Mouse (Mus musculus): ENCODE results near the gene Spesp1. TPM values are rescaled to one million over a fixed set of nuclear protein-coding genes. Genes with fewer than 3 reads are reported as not detected.

Gene Spesp1
- total and polyA plus RNA-seq, 3 experiments: not detected

DNA sequence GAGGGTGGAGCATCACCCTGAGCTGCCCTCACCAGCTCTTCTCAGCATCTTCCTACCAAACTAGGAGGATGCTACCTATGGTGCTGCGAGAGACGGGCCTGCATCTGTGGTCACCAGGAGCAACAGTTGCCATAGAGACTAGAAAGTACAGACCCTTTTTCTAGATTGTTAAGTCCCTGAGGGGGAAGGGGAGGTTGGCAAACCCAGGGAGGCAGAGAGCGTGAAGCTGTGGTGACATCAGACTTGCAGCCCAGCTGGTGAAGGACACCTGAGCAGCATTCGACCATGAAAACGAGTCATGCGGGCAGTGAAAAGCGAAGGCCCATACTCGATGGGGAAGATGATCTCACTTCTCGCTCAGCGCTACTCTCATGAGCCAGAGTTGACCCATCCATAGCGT is 24.0 kb downstream of the Spesp1 start:
- in situ Hi-C loops (cut with MboI; ENCODE audit: low pct_ligation_motif_present, low pct_unique_long_range_greater_than_20kb, low sequenced_read_pairs): no loop called here
- dilution Hi-C loops (cut with MboI; ENCODE audit: extremely low pct_ligation_motif_present, extremely low pct_unique_long_range_greater_than_20kb, low sequenced_read_pairs): no loop called here
- no peak overlapping the region for H3K9ac ChIP-seq (ENCODE audit: insufficient read depth, low read depth)
- DNase-seq (ENCODE audit: extremely low read depth): peak; percentile 73
- H3K27me3 ChIP-seq (replicated peaks): no peaks in the 10 kb centered on the region
- no peak overlapping the region for H3K27ac ChIP-seq (ENCODE audit: insufficient read depth, low read depth)
- H3K79me2 ChIP-seq (replicated peaks; ENCODE audit: control insufficient read depth, extremely low read depth, insufficient read depth, poor library complexity, severe bottlenecking): no peaks in the 10 kb centered on the region
- H3K9me3 ChIP-seq (replicated peaks; ENCODE audit: low read length): peaks cover 9% of the 10 kb centered on the region
- no peaks in the 10 kb centered on the region for H3K36me3 ChIP-seq (replicated peaks in 1 of 2; ENCODE audit: control insufficient read depth in 1 of 2, insufficient read depth in 1 of 2, low read length in 1 of 2)
- H3K4me3 ChIP-seq (replicated peaks in 1 of 3; ENCODE audit: low read depth in 2 of 3, low read length in 2 of 3, poor library complexity in 1 of 3): no peak overlapping the region
- H3K4me1 ChIP-seq (ENCODE audit: control insufficient read depth in 1 of 2, insufficient read depth in 2 of 2): peaks cover 13 to 61% of the 10 kb centered on the region in 2 experiments; a peak in 3 of 4 replicates
- H3K4me2 ChIP-seq (ENCODE audit: insufficient read depth, low read depth, poor library complexity, severe bottlenecking): no peak overlapping the region
- TF ChIP-seq SMC3 (IDR thresholded peaks at IDR 0.05; ENCODE audit: low read depth, low read length) (no peak), IRF4 (IDR thresholded peaks at IDR 0.05; ENCODE audit: low read depth, low read length) (no peak), BHLHE40 (IDR thresholded peaks at IDR 0.05; ENCODE audit: low read depth, low read length) (peak; percentile 95), POLR2A (IDR thresholded peaks at IDR 0.05; ENCODE audit: low read depth, low read length) (no peak), CTCF (conservative IDR thresholded peaks at IDR 0.05 in 1 of 2, IDR thresholded peaks at IDR 0.05 in 1 of 2; ENCODE audit: low read depth in 2 of 2, low read length in 2 of 2) (no peak), JUN (IDR thresholded peaks at IDR 0.05; ENCODE audit: insufficient read depth, low read depth, low read length) (peak; percentile 67), NELFE (IDR thresholded peaks at IDR 0.05; ENCODE audit: low read depth, low read length) (no peak), RAD21 (IDR thresholded peaks at IDR 0.05; ENCODE audit: low read depth, low read length) (no peak), MAFK (IDR thresholded peaks at IDR 0.05; ENCODE audit: insufficient replicate concordance, low read length) (no peak), KAT2A (IDR thresholded peaks at IDR 0.05; ENCODE audit: insufficient replicate concordance, low read length) (no peak), PAX5 (IDR thresholded peaks at IDR 0.05; ENCODE audit: low read length) (no peak), MXI1 (IDR thresholded peaks at IDR 0.05; ENCODE audit: low read depth, low read length) (peak; percentile 88), SIN3A (IDR thresholded peaks at IDR 0.05; ENCODE audit: low read length) (no peak), ETS1 (conservative IDR thresholded peaks at IDR 0.05; ENCODE audit: low read depth, low read length) (peak; percentile 98), USF2 (conservative IDR thresholded peaks at IDR 0.05; ENCODE audit: low read depth, low read length) (no peak), MAX (IDR thresholded peaks at IDR 0.05; ENCODE audit: low read length) (no peak), MEF2A (IDR thresholded peaks at IDR 0.05; ENCODE audit: borderline replicate concordance, low read depth, low read length) (peak; percentile 71; the same call in 1 of the 2 replicates), TBP (conservative IDR thresholded peaks at IDR 0.05; ENCODE audit: low read depth, low read length) (no peak), TCF12 (IDR thresholded peaks at IDR 0.05; ENCODE audit: low read depth, low read length) (peak; percentile 59; the same call in 1 of the 2 replicates), ZKSCAN1 (IDR thresholded peaks at IDR 0.05; ENCODE audit: borderline replicate concordance, low read depth, low read length) (no peak)

DNA sequence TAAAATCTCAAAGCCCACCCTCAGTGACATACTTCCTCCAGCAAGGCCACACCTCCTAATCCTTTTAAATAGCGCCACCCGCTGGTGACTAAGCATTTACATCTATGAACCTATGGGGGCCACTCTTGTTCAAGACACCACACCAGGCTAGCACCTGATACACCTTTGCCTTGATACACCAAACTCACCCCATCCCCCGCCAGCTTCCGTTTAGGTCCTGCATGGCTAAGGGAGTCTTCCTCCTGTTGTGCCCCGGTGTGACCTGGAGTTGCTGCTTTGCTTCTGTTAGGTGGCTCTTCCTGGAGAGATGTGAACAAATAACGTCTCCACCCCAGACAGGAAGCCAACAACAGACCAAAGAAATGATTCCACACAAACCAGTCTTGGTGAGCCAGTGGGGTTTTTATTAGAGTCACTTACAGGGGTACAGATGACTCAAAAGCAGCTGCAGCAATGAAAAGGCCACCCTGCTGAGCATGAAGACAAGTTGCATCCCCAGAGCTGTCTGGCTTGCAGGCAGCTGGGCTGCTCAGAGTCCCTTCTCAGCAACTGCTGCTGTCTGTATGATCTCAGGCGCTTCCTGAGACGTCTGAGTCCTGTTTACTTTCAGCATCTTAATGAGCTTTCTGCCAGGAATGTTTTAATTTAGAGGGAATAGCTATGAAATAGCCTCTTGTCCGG is 26.0 kb downstream of the Spesp1 start:
- TF ChIP-seq USF1 (IDR thresholded peaks at IDR 0.05; ENCODE audit: low read depth, low read length): no peak
- no peak for TF ChIP-seq E2F4 (IDR thresholded peaks at IDR 0.05; ENCODE audit: insufficient replicate concordance, low read depth, low read length)
- TF ChIP-seq ZKSCAN1 (IDR thresholded peaks at IDR 0.05; ENCODE audit: borderline replicate concordance, low read depth, low read length): no peak
- TF ChIP-seq SIN3A (IDR thresholded peaks at IDR 0.05; ENCODE audit: low read length): no peak
- TF ChIP-seq KAT2A (IDR thresholded peaks at IDR 0.05; ENCODE audit: insufficient replicate concordance, low read length): no peak
- TF ChIP-seq CTCF (conservative IDR thresholded peaks at IDR 0.05 in 1 of 2, IDR thresholded peaks at IDR 0.05 in 1 of 2; ENCODE audit: low read depth in 2 of 2, low read length in 2 of 2): peak in 1 of 2 experiments; percentile 13; a peak in 1 of 4 replicates
- no peaks in the 10 kb centered on the region for H3K36me3 ChIP-seq (replicated peaks in 1 of 2; ENCODE audit: control insufficient read depth in 1 of 2, insufficient read depth in 1 of 2, low read length in 1 of 2)
- H3K4me1 ChIP-seq (ENCODE audit: control insufficient read depth in 1 of 2, insufficient read depth in 2 of 2): peaks cover 13 to 53% of the 10 kb centered on the region in 2 experiments; a peak in 3 of 4 replicates
- in situ Hi-C loops (cut with MboI; ENCODE audit: low pct_ligation_motif_present, low pct_unique_long_range_greater_than_20kb, low sequenced_read_pairs): no loop called here
- no peak overlapping the region for H3K27ac ChIP-seq (ENCODE audit: insufficient read depth, low read depth)
- H3K79me2 ChIP-seq (replicated peaks; ENCODE audit: control insufficient read depth, extremely low read depth, insufficient read depth, poor library complexity, severe bottlenecking): no peaks in the 10 kb centered on the region
- peaks cover 9% of the 10 kb centered on the region for H3K9me3 ChIP-seq (replicated peaks; ENCODE audit: low read length)
- no peak overlapping the region for H3K4me2 ChIP-seq (ENCODE audit: insufficient read depth, low read depth, poor library complexity, severe bottlenecking)
- no peaks in the 10 kb centered on the region for H3K27me3 ChIP-seq (replicated peaks)
- no peak overlapping the region for H3K9ac ChIP-seq (ENCODE audit: insufficient read depth, low read depth)
- DNase-seq (ENCODE audit: extremely low read depth): no peak
- dilution Hi-C loops (cut with MboI; ENCODE audit: extremely low pct_ligation_motif_present, extremely low pct_unique_long_range_greater_than_20kb, low sequenced_read_pairs): no loop called here
- no peak overlapping the region for H3K4me3 ChIP-seq (replicated peaks in 1 of 3; ENCODE audit: low read depth in 2 of 3, low read length in 2 of 3, poor library complexity in 1 of 3)
